Mouse (Mus musculus) stomach, embryonic 14.5 days (tissue): ENCODE data around the gene Mindy3. TPM values are rescaled to one million over a fixed set of nuclear protein-coding genes. Genes with fewer than 3 reads are reported as not detected.
A peak's percentile ranks its signal among the peaks of the same experiment; 100 is the strongest.

Experiments
- ATAC-seq: fragments of 200-750 bp; cut with Nextera tagmentation; 2 replicates; pipeline ENCODE4 v1.8.0; 2017; ENCODE audit warnings: low read depth, moderate TSS enrichment; ENCODE audit not compliant: insufficient number of reproducible peaks, insufficient read depth, low FRiP score
- H3K27ac ChIP-seq: fragments of 300-500 bp; sonication (generic); 2 replicates; pipeline ENCODE4 v1.5.1; 2014; ENCODE audit warnings: mild to moderate bottlenecking, low read length, moderate library complexity, mixed read lengths
- H3K27me3 ChIP-seq: fragments of 300-500 bp; sonication (generic); 2 replicates; pipeline ENCODE4 v1.6.1; 2014; ENCODE audit warnings: low read length, control low read depth, mixed read lengths; ENCODE audit not compliant: control insufficient read depth, insufficient read depth
- H3K36me3 ChIP-seq: fragments of 300-500 bp; sonication (generic); 2 replicates; pipeline ENCODE4 v1.6.1; 2014; ENCODE audit warnings: mild to moderate bottlenecking, control low read depth, low read length, moderate library complexity, mixed read lengths; ENCODE audit not compliant: control insufficient read depth, insufficient read depth
- H3K4me1 ChIP-seq: fragments of 300-500 bp; sonication (generic); 2 replicates; pipeline ENCODE4 v1.6.1; 2014; ENCODE audit warnings: low read length, control low read depth, mixed read lengths; ENCODE audit not compliant: control insufficient read depth, insufficient read depth
- H3K4me2 ChIP-seq: fragments of 300-500 bp; sonication (generic); replicated peaks from 2 replicates; pipeline ENCODE4 v1.6.1; 2014; ENCODE audit warnings: low read depth, low read length, control low read depth
- H3K4me3 ChIP-seq: fragments of 300-500 bp; sonication (generic); 2 replicates; pipeline ENCODE4 v1.5.1; 2014; ENCODE audit warnings: low read depth, low read length, control low read depth
- H3K9ac ChIP-seq: fragments of 300-500 bp; sonication (generic); replicated peaks from 2 replicates; pipeline ENCODE4 v1.6.1; 2014; ENCODE audit warnings: low read depth, mild to moderate bottlenecking, control low read depth, low read length, moderate library complexity, mixed read lengths
- H3K9me3 ChIP-seq: fragments of 300-500 bp; sonication (generic); 2 replicates; pipeline ENCODE4 v1.6.1; 2016; ENCODE audit warnings: low read depth, low read length, control low read depth; ENCODE audit not compliant: control insufficient read depth
- WGBS: fragments of 180-500 bp; shearing (Covaris S2); extraction: QIAGEN DNeasy Blood & Tissue Kit; methylation state at CpG from one replicate; pipeline ENCODE4 v1.1.7; 2014; 5-methylcytosine and 5-hydroxymethylcytosine counted together
- polyA plus RNA-seq: library from polyadenylated mRNA; unstranded; fragments of >200 nt; fragmentation: Nextera tagmentation; extraction: Ambion mirVana; gene quantifications from 2 replicates; pipeline ENCODE4 v1.2.1, GENCODE M21; 2014

The Mindy3 gene
- polyA plus RNA-seq, 1 experiment from 2014 or later, result 32.5 TPM

DNA sequence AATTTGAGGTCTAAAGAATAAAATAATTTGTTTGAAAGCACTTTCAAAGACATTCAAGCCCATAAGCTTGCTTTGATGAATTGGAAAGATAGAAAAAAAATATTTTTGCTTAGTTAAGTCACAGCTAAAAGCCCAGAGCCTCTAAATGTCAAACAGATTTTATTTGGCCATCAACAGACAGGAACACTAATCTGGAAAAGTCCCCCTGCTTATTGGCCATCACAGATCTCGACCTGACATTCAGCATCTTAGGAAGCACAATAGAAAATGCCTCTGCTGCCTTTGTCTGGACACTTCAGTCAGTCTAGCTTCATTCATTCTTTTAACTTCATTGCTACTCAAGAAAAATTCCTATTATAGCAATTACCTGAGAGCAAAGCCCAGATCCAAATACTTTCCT, 58.0 kb downstream of the Mindy3 start:
- H3K27ac ChIP-seq, result no peak overlapping the region
- no peak overlapping the region for H3K9ac ChIP-seq
- H3K4me1 ChIP-seq, result no peaks in the 10 kb centered on the region
- no peak overlapping the region for H3K4me3 ChIP-seq
- ATAC-seq, result no peak
- H3K4me2 ChIP-seq, result no peak overlapping the region
- peaks cover 4% of the 10 kb centered on the region; the same call in 1 of the 2 replicates for H3K36me3 ChIP-seq
- 85% methylated on average over 1 of the region's 1 CpGs for WGBS
- H3K27me3 ChIP-seq, result no peaks in the 10 kb centered on the region
- no peaks in the 10 kb centered on the region for H3K9me3 ChIP-seq

DNA sequence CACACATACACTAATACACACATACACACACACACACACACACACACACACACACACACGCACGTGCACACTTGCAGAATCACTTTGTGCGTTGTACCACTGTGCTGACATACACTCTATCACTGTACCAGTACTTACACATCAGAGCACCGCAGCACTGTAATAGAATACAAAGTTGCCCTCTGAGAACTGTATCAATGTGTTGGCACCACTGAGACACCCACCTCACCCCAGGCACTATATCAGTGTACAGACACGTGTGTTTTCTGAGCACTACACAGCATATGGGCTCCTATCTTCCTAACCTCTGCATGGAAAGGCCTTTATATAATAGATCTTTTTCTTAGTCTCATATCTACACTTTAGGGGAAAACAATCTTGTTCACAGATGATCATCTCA, 64.4 kb downstream of the Mindy3 start:
- Histone ChIP-seq H3K9ac (no peak overlapping the region), H3K4me2 (no peak overlapping the region), H3K9me3 (no peaks in the 10 kb centered on the region), H3K4me1 (no peaks in the 10 kb centered on the region), H3K36me3 (peaks cover 5% of the 10 kb centered on the region), H3K27me3 (no peaks in the 10 kb centered on the region), H3K4me3 (no peak overlapping the region), H3K27ac (no peak overlapping the region)
- no peak for ATAC-seq
- 92% methylated on average over 5 of the region's 5 CpGs for WGBS

DNA sequence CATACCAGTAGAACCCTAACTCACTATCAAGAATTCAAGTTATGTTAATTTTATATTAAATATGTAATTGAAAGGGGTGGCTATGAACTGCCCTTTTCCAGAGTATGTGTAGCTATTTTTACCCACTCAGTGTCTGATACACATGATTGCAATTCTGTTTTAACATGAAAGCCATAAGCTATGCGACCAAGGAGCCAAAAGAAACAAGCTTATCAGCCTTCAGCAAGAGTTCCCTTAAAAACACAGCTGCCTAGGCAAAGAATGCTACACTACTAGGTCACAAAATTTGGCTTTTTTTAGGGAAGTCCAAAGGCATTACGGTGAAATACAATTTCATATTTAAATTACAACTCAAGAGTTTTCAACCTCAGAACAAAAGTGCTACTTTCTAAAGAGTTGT, 70.4 kb downstream of the Mindy3 start:
- H3K9ac ChIP-seq, result no peak overlapping the region
- no peaks in the 10 kb centered on the region for H3K4me1 ChIP-seq
- no peaks in the 10 kb centered on the region for H3K9me3 ChIP-seq
- H3K4me3 ChIP-seq, result no peak overlapping the region
- H3K27me3 ChIP-seq, result no peaks in the 10 kb centered on the region
- ATAC-seq, result no peak
- no peak overlapping the region for H3K4me2 ChIP-seq
- H3K27ac ChIP-seq, result no peak overlapping the region
- H3K36me3 ChIP-seq, result peaks cover 5% of the 10 kb centered on the region
- WGBS, result 84% methylated on average over 2 of the region's 2 CpGs

GRCm38 (mm10) chr2:12331962-12332361, 87.3 kb downstream of the Mindy3 start:
- H3K9ac ChIP-seq, result no peak overlapping the region
- H3K36me3 ChIP-seq, result no peaks in the 10 kb centered on the region
- no peak overlapping the region for H3K4me2 ChIP-seq
- no peak overlapping the region for H3K4me3 ChIP-seq
- H3K27me3 ChIP-seq, result no peaks in the 10 kb centered on the region
- 71% methylated on average over 2 of the region's 2 CpGs for WGBS
- no peak overlapping the region for H3K27ac ChIP-seq
- 0 out of 2 replicates have a peak, but pooled peaks cover 6% of the 10 kb centered on the region for H3K4me1 ChIP-seq
- H3K9me3 ChIP-seq, result no peaks in the 10 kb centered on the region
- no peak for ATAC-seq

DNA sequence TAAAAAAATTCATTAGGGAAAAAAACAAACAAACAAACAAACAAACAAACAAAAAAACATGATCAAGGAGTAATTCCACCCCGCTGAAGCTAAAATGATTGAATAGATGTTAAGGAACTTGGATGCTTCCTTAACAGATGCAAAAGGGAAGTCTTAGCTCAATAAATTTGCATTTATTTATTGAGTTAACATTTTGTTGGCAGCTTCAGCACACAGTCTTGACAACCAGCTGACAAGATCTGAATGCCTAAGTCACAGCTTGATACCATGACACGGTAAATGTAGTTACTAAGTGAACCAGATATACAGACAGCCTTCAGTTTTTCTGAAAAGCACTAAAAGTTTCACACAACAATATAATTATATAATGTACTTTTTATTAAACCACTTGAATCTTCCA, 89.7 kb downstream of the Mindy3 start:
- ATAC-seq, result no peak
- Histone ChIP-seq H3K4me1 (0 out of 2 replicates have a peak, but pooled peaks cover 6% of the 10 kb centered on the region), H3K4me3 (no peak overlapping the region), H3K27me3 (no peaks in the 10 kb centered on the region), H3K4me2 (no peak overlapping the region), H3K27ac (no peak overlapping the region), H3K36me3 (no peaks in the 10 kb centered on the region), H3K9me3 (no peaks in the 10 kb centered on the region), H3K9ac (no peak overlapping the region)
- WGBS, result 83% methylated on average over 2 of the region's 2 CpGs

- no peaks in the 10 kb centered on the region for H3K36me3 ChIP-seq
- H3K27me3 ChIP-seq, result no peaks in the 10 kb centered on the region
- H3K4me1 ChIP-seq, result 0 out of 2 replicates have a peak, but pooled peaks cover 6% of the 10 kb centered on the region
- no peak overlapping the region for H3K4me3 ChIP-seq
- no peaks in the 10 kb centered on the region for H3K9me3 ChIP-seq
- ATAC-seq, result no peak
- H3K4me2 ChIP-seq, result no peak overlapping the region
- no peak overlapping the region for H3K27ac ChIP-seq
- no peak overlapping the region for H3K9ac ChIP-seq
- WGBS, result 55% methylated on average over 5 of the region's 5 CpGs
These were observed 90.2 kb downstream of the Mindy3 start for GRCm38 (mm10) chr2:12329068-12329407.

DNA sequence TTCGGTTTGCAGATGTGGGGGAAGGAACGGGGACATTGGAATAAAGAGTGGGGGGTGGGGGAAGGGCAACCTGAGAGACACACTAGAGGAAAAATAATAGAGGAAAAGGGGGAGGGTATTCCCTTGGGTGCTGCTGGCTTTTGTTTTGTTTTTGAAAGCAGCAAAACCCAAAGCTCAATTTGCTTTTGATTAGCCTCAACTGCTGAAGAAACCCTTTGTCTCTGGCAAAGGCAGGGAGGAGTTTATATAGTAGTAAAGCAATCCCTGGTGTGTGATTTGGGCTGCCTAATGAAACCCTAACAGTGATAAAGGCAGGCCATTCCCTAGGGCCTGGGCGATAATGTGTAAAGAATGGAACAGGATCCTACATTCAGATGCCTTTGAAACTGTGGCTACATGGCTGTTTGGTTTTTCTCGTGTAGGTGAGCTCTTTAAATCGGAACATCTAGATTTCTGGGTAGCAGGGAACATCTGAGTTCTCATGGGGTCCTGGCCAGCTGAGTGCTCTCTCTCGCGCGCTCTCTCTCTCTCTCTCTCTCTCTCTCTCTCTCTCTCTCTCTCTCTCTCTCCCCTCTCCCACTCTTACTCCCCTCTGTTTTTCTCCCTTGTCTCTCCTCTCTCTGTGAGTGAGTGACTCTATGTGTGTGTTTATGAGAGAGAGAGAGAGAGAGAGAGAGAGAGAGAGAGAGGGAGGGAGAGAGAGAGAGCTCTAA, 90.8 kb downstream of the Mindy3 start:
- peak overlapping the region; percentile 0; the same call in 1 of the 2 replicates for H3K4me2 ChIP-seq

DNA sequence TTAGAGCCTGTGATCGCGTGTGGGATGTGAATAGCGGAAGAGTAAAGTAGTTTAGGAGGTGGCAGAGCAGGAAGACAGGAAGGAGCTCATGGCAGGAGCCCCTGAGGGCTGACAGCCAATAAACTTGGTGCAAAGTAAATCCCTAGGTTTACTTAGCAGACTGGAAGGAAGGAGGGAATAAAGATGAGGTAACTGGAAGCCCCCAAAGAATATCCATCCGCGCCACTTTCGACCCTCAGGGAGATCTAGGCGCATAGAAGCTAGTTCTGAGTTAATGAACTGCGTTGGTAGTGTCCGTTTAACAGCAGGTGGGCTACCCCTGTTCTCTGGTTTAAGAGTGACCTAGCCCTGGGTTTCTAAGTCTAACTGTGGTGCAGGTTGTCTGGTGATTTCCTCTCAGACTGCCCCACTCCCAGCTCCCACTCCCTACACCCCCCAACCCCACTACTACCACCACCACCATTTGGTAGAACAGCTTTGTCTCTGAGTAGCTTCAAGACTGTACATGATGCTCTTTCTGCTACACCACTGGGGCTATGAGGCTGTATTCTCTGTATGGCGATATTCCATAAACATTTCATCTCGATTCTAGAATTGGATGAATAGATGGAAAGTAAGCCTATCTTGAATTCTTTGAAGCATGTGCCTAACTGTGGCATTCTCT, 91.4 kb downstream of the Mindy3 start:
- Histone ChIP-seq H3K4me2 (peak overlapping the region; percentile 32), H3K36me3 (no peaks in the 10 kb centered on the region), H3K4me1 (0 out of 2 replicates have a peak, but pooled peaks cover 6% of the 10 kb centered on the region), H3K4me3 (peak overlapping the region; percentile 5; the same call in 1 of the 2 replicates), H3K27ac (no peak overlapping the region; the same call in 1 of the 2 replicates), H3K9ac (no peak overlapping the region), H3K9me3 (no peaks in the 10 kb centered on the region), H3K27me3 (no peaks in the 10 kb centered on the region)
- ATAC-seq, result no peak; the same call in 1 of the 2 replicates
- 44% methylated on average over 11 of the region's 11 CpGs for WGBS

More for the DNA sequence above, 90.8 kb downstream of the Mindy3 start:
- H3K9ac ChIP-seq, result no peak overlapping the region
- H3K36me3 ChIP-seq, result no peaks in the 10 kb centered on the region
- no peaks in the 10 kb centered on the region for H3K27me3 ChIP-seq
- ATAC-seq, result no peak
- WGBS, result 36% methylated on average over 8 of the region's 8 CpGs
- H3K9me3 ChIP-seq, result no peaks in the 10 kb centered on the region
- no peak overlapping the region for H3K27ac ChIP-seq
- 0 out of 2 replicates have a peak, but pooled peaks cover 6% of the 10 kb centered on the region for H3K4me1 ChIP-seq
- H3K4me3 ChIP-seq, result no peak overlapping the region
